Mouse (Mus musculus) CD4-positive naive resting alpha-beta T cell, adult 76 days (primary cell): ENCODE measurements around the gene Stam2. TPM values are rescaled to one million over a fixed set of nuclear protein-coding genes. Genes with fewer than 3 reads are reported as not detected.

Experiments used
- total RNA-seq: library from RNA; stranded (reverse); gene quantifications from one replicate; pipeline ENCODE4 v1.2.4, GENCODE M21; 2023

Stam2 gene
- total RNA-seq, result 32.6 TPM

DNA sequence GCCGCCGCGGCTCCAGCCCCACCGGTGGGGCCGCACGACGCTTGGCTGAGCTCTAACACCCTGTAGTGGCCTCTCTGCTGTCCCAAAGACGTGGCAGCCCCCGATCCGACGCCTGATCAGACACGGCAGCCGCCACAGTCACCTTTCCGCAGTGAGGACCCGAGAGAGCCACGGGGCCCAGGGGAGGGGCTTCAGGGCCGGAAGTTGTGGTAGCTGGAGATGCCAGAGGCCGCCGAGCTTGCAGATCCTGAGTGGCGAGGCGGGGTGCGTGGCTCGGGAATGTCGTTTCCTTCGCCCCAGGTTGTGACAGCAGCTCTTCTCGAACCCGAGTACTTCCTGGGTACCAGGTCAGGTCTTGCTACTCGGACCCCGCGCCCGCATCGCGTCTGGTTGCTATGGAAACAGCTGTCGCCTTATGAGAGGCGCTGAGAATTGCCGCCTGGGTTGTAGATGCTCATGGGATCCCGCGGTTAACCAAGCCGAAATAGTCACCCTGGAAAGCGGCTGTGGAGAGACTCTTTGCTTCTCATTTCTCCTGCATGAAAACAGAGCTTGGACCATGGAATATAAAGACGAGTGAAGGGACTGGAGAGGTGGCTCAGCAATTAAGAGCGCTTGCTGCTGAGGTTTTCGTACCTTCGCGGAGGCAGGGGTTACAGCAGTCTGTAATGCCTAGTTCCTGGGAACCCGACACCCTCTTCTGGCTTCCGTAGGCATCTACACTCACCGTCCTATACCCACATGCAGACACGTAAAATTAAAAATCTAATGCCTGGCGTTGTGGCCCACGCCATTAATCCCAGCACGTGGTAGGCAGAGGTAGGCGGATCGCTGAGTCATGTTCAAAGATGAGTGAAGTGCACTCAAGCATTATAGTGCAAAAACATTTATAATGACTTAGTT lies at the start of gene Stam2:
Gene Stam2 (minus strand): TSS at position 26 of the 903 bp plus-strand sequence.

DNA sequence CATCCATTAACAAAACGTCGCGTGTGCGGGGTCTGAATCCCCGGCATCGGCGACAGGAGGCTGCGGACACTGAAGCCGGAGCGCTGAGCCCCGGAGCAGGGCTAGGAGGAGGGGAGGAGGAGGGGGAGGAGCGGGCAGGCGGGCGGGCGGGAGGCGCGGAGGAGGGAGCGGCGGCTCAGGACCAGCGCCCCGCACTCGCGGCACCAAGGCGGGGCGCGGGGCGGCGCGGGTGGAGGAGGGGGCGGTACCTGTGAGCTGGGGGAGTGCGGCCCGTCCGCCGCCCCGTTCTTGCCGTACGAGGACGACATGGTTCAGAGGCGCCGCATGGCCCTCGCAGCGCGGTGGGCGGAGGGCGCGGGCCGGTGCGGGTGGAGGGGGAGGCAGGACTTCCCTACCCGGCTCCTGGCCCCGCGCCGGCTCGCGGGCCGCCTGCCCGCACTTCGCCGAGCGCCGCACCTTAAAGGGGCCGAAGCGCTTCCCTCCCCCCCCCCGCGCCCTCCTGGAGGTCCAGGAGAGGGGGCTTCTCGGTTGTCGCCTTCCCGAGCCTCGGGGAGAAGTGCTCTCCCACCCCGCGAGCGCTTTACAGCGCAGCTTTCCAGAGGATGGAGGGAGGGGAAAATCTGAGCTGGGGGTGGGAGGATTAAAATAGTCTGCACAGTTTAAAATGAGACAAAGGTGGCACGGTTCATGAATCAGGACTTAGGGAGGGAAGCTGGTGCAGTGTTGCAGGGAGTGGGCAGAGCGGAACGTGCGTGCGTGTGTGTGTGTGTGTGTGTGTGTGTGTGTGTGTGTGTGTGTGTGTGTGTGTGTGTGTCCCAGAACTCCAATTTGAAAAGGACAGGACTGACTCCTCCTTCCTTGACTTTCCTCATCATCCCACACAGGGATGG lies 65.8 kb downstream of the Stam2 start, which contains the start of gene Cacnb4:
Gene Cacnb4 (minus strand): TSS at position 809 of the 890 bp plus-strand sequence.

Other genes starting within 250 kb of the Stam2 start
- 0.18 TPM for gene Cacnb4, start 65.5 kb downstream of the Stam2 start, total RNA-seq
- gene Fmnl2, start 115.6 kb upstream of the Stam2 start, total RNA-seq, result 1.0 TPM